Mouse (Mus musculus): ENCODE measurements around the gene Fn1.

- TF ChIP-seq CTCF (IDR thresholded peaks at IDR 0.05; ENCODE audit: control insufficient read depth, insufficient read depth, insufficient read length) (no peak), MAX (IDR thresholded peaks at IDR 0.05) (no peak)
Observed at GRCm38 (mm10) chr1:71673398-71673910, 20.5 kb upstream of the Fn1 start.
